Mouse (Mus musculus) spleen, postnatal 0 days (tissue): ENCODE measurements around the gene Actl11. TPM values are rescaled to one million over a fixed set of nuclear protein-coding genes. Genes with fewer than 3 reads are reported as not detected.

Experiments
- polyA plus RNA-seq: library from polyadenylated mRNA; unstranded; fragments of >200 nt; fragmentation: Nextera tagmentation; extraction: Ambion mirVana; gene quantifications from 2 replicates; pipeline ENCODE4 v1.2.1, GENCODE M21; 2015

Actl11 gene
- polyA plus RNA-seq: not detected in 2 replicates

DNA sequence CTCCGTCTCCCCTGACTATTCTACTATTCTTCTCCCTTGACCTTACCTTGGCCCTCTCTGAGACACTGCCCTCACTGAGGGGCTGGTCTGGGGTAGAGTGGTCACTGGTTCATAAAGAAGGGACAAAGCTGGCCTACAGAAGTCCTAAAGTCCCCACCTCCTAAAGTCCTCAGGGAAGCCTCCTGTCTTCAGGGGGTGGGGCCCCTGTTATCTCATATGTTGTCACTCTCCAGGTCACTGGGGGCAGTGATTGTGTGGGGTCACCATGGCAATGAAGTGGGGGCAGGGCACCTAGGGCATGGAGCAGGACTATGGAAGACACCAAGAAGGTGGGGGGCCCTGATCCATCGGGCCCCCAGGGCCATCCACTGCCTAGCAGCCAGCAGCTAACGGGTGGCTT is at the start of gene Actl11:
Gene Actl11, plus strand, starts transcription at position 301 of the 400 bp plus-strand sequence.

DNA sequence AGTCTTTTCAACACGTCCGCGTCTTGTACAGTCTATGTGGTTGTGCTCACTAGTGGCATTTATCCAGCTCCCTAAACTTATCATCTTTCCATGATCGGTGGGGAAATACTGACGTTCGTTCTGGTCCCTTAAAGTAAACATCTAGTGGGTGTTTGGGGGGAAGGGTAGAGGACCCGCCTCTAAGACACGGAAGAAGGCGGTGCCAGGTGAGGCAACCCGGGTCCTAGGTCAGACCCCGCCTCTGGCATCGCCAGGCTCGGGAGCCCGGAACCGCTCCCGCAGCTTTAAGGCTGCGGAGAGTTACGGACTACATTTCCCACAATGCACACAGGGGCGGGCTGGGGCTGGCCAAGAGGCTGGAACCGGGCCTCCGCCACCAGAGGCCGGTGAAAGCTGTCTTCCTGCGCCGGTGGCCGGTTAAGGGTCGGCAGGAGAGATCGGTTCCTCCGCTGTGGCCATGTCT is 40.4 kb upstream of the Actl11 start, which contains the start of gene Mon1a:
Gene Mon1a, plus strand, starts transcription at position 348 of the 463 bp plus-strand sequence.

DNA sequence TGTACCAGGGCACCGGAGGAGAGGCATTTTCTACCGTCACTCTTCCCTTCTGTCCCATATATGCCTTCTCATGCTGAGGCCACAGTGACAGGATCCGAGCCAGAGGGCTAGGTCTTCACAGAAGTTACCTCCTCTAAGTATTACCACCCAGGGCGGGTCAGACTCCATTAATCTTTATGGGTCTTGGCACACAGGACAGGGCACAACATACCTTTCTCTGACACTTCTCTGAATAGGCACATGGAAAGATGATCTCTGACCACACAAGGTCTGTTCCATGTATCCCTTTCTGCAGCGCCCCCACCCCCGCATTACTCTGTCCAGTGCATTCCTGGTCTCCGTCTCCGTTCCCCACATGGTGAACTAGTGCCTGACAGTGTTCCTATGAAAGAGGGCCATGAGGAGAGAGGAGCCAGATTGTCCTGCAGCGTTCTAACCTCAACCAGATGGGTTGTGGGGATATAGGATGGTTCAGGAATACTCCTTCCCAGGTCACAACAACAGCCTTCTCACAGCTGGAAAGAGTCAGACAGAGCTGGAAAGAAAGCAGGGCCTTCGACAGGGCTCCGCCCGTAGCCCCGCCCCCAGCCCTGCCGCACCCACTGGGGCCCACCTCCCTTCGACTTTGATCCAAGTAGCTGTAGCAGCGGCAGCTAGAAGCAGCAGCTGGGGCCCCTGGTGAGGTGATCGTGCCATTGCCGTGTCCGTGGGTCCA is 21.9 kb upstream of the Actl11 start, which contains the start of gene Mst1r:
Gene Mst1r, plus strand, starts transcription at position 622 of the 715 bp plus-strand sequence.

GRCm38 (mm10) chr9:107935374-107935773 is 7.1 kb downstream of the Actl11 start, which contains the start of gene Camkv:
Camkv (plus strand) TSS chr9:107935674.

GRCm38 (mm10) chr9:107949922-107950235 is 21.6 kb downstream of the Actl11 start, which contains the start of gene Traip:
Traip (plus strand) TSS chr9:107950136.

GRCm38 (mm10) chr9:107975399-107976386 is 47.4 kb downstream of the Actl11 start, which contains the start of gene Uba7:
Uba7 (plus strand) TSS chr9:107975505.

Other genes with a start within 250 kb of the Actl11 start
- gene Gnat1, start 248.8 kb upstream of the Actl11 start, polyA plus RNA-seq: 1.5 and 2.1 TPM in 2 replicates
- gene Sema3f, start 218.0 kb upstream of the Actl11 start, polyA plus RNA-seq: 4.4 and 6.3 TPM in 2 replicates
- gene Rbm5, start 157.5 kb upstream of the Actl11 start, polyA plus RNA-seq: 86.8 and 98.0 TPM in 2 replicates
- 37.4 and 39.2 TPM in 2 replicates for gene Rbm6, start 55.2 kb upstream of the Actl11 start, polyA plus RNA-seq
- gene Mon1a, start 40.3 kb upstream of the Actl11 start, polyA plus RNA-seq: 5.0 and 5.7 TPM in 2 replicates
- 2.1 and 2.4 TPM in 2 replicates for gene Mst1r, start 21.6 kb upstream of the Actl11 start, polyA plus RNA-seq
- gene Camkv, start 7.2 kb downstream of the Actl11 start, polyA plus RNA-seq: 0.10 and 0.20 TPM in 2 replicates
- gene Traip, start 21.7 kb downstream of the Actl11 start, polyA plus RNA-seq: 18.6 and 19.2 TPM in 2 replicates
- gene Uba7, start 47.0 kb downstream of the Actl11 start, polyA plus RNA-seq: 74.5 and 86.4 TPM in 2 replicates
- gene Gm20661, start 54.6 kb downstream of the Actl11 start, polyA plus RNA-seq: 0.77 and 1.3 TPM in 2 replicates
- 75.4 and 77.7 TPM in 2 replicates for gene Inka1, start 57.4 kb downstream of the Actl11 start, polyA plus RNA-seq
- gene Cdhr4, start 64.0 kb downstream of the Actl11 start, polyA plus RNA-seq: 2.2 and 3.8 TPM in 2 replicates
- gene Gm20662, start 67.9 kb downstream of the Actl11 start, polyA plus RNA-seq: 0.17 TPM in 1 of 2 replicates, not detected in the other
- 43.7 and 46.3 TPM in 2 replicates for gene Ip6k1, start 74.0 kb downstream of the Actl11 start, polyA plus RNA-seq
- gene Gmppb, start 120.8 kb downstream of the Actl11 start, polyA plus RNA-seq: 14.6 and 15.7 TPM in 2 replicates
- 1.9 and 2.3 TPM in 2 replicates for gene Amigo3, start 124.7 kb downstream of the Actl11 start, polyA plus RNA-seq
- 3.4 and 4.5 TPM in 2 replicates for gene Mst1, start 152.0 kb downstream of the Actl11 start, polyA plus RNA-seq
- 90.1 and 92.6 TPM in 2 replicates for gene Rnf123, start 154.9 kb downstream of the Actl11 start, polyA plus RNA-seq
- 130 and 136 TPM in 2 replicates for gene Apeh, start 166.1 kb downstream of the Actl11 start, polyA plus RNA-seq